Mouse (Mus musculus) sigmoid colon, adult 10 weeks (tissue): ENCODE data around the gene Acss1. TPM values are rescaled to one million over a fixed set of nuclear protein-coding genes. Genes with fewer than 3 reads are reported as not detected.

Experiments
- polyA plus RNA-seq: library from polyadenylated mRNA; stranded (reverse); fragments of 350-450 nt; fragmentation: Illumina TruSeq; extraction: RNeasy Lipid Tissue Mini Kit (QIAGEN cat#74804); gene quantifications from one replicate; pipeline ENCODE4 v1.2.3, GENCODE M21; 2014; ENCODE audit warnings: low read depth, low replicate concordance

The Acss1 gene
- polyA plus RNA-seq: 39.2 TPM

GRCm38 (mm10) chr2:150667820-150668766 lies at the start of gene Acss1:
TSS of gene Acss1 (minus strand) at chr2:150668500.

GRCm38 (mm10) chr2:150689223-150689800 lies 21.0 kb upstream of the Acss1 start, which contains the start of gene Vsx1:
TSS of gene Vsx1 (minus strand) at chr2:150689360.

DNA sequence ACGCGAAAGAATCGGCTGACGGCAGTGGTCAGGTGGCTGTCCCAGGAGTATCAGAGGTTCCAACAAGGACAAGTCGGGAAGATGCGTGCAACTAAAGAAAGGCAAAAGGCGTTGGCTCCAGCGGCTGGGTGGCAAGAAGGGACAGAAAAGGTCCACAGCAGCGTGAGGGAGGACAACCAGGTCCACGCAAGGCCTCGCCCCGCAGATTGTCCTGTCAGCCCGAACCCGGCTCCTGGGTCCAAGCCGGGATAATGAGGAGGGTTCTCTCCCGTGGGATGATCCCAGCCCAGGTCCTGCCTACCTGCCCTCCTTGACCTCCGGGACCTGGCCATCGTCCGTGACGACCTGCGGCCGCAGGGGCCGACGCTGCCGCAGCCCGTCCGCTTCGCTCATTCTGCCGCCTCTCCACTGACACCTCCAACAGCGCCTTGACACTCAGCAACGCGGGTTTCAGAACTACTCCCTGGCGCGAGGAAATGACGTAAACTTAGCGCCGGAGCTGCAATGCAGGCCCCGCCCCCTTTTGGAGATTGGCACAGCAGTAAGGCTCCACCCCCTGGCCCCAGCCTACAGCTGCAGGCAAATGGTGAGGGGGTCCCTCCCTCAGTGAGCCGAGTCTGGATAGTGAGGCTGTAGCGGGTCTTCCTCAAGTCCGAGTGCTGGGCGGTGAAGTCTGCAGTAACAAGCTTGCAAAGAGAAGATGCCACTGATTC lies 60.1 kb downstream of the Acss1 start, which contains the start of gene Apmap:
TSS of gene Apmap (minus strand) at position 481 of the 713 bp plus-strand sequence.

DNA sequence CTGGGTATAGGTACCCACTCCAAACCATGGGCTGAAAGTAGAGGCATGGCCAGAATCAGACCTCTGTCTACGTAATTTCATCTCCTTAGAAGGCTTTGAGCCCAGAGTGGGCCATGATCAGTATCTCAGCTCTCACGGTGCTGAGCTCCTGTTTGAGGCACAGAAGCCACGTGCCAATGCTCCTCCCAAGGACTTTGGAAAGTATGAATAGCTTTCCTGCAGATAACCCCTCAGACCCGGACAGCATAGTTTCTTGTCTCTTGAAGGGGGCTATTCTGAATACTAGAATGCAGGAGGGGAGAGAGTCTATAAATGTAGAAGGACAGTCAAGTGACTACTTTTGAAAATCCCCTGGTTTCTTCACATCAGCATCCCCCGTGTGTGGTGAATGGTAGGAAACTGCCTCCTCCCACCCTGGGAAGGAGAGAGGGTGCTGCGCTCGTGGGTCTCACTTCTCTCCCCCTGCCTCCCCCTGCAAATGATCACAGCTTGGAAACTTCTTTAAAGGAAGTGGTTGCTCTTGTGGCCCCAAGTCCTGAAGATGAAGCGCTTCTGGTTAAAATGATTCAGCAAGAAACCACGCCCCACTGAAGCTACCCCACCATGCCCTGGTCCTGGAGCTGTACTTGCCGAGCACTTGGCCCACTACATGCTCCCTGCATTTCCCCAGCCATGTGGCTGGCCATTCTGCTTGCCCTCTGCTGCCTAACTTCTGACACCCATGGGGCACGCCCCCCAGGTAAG lies 98.3 kb downstream of the Acss1 start, which contains the start of gene Cst7:
TSS of gene Cst7 (plus strand) at position 569 of the 744 bp plus-strand sequence.

Other genes with a start within 250 kb of the Acss1 start
- 14.1 TPM for gene Zfp442, start 217.0 kb downstream of the Acss1 start, polyA plus RNA-seq
- not detected for gene Zfp345, start 183.4 kb downstream of the Acss1 start, polyA plus RNA-seq
- gene Cst7, start 98.1 kb downstream of the Acss1 start, polyA plus RNA-seq: 0.79 TPM
- 47.1 TPM for gene Apmap, start 59.9 kb downstream of the Acss1 start, polyA plus RNA-seq
- gene Vsx1, start 20.9 kb upstream of the Acss1 start, polyA plus RNA-seq: not detected
- 3.9 TPM for gene Entpd6, start 80.5 kb upstream of the Acss1 start, polyA plus RNA-seq
- gene Pygb, start 118.2 kb upstream of the Acss1 start, polyA plus RNA-seq: 19.6 TPM
- 66.9 TPM for gene Abhd12, start 236.2 kb upstream of the Acss1 start, polyA plus RNA-seq
- 5.3 TPM for gene Gins1, start 236.9 kb upstream of the Acss1 start, polyA plus RNA-seq